Mouse (Mus musculus): Measurements from ENCODE around the gene Olfr177. TPM values are rescaled to one million over a fixed set of nuclear protein-coding genes. Genes with fewer than 3 reads are reported as not detected.

Olfr177 gene
- not detected in 2 replicates for polyA plus RNA-seq (2012; rRNA removed)

GRCm38 (mm10) chr16:58874668-58875067 lies at the start of gene Olfr177:
TSS of gene Olfr177 (minus strand) at chr16:58874768.

GRCm38 (mm10) chr16:58891963-58892362 lies 17.4 kb upstream of the Olfr177 start, which contains the start of gene Olfr178:
TSS of gene Olfr178 (minus strand) at chr16:58892063.

GRCm38 (mm10) chr16:58826732-58827319 lies 47.7 kb downstream of the Olfr177 start, which contains the start of gene Olfr175-ps1:
TSS of gene Olfr175-ps1 (minus strand) at chr16:58826782.

Other genes starting within 250 kb of the Olfr177 start
- not detected in 2 replicates for gene E330017A01Rik, start 236.0 kb downstream of the Olfr177 start, polyA plus RNA-seq (2012; rRNA removed)
- 157 and 174 TPM in 2 replicates for gene Cpox, start 204.5 kb downstream of the Olfr177 start, polyA plus RNA-seq (2012; rRNA removed)
- 0.14 and 0.16 TPM in 2 replicates for gene Gpr15, start 155.7 kb downstream of the Olfr177 start, polyA plus RNA-seq (2012; rRNA removed)
- 16.7 and 17.5 TPM in 2 replicates for gene Cldnd1, start 146.9 kb downstream of the Olfr177 start, polyA plus RNA-seq (2012; rRNA removed)
- gene Olfr172, start 111.6 kb downstream of the Olfr177 start, polyA plus RNA-seq (2012; rRNA removed), result not detected in 2 replicates
- gene Olfr173, start 74.5 kb downstream of the Olfr177 start, polyA plus RNA-seq (2012; rRNA removed), result not detected in 2 replicates
- not detected in 2 replicates for gene Olfr175-ps1, start 48.0 kb downstream of the Olfr177 start, polyA plus RNA-seq (2012; rRNA removed)
- not detected in 2 replicates for gene Olfr178, start 17.3 kb upstream of the Olfr177 start, polyA plus RNA-seq (2012; rRNA removed)
- gene Olfr181, start 54.0 kb upstream of the Olfr177 start, polyA plus RNA-seq (2012; rRNA removed), result not detected in 2 replicates
- gene Olfr180, start 54.6 kb upstream of the Olfr177 start, polyA plus RNA-seq (2012; rRNA removed), result not detected in 2 replicates
- not detected in 2 replicates for gene Olfr183, start 120.6 kb upstream of the Olfr177 start, polyA plus RNA-seq (2012; rRNA removed)
- gene Olfr186, start 155.5 kb upstream of the Olfr177 start, polyA plus RNA-seq (2012; rRNA removed), result not detected in 2 replicates
- gene Olfr187, start 165.0 kb upstream of the Olfr177 start, polyA plus RNA-seq (2012; rRNA removed), result not detected in 2 replicates
- gene Olfr190, start 203.2 kb upstream of the Olfr177 start, polyA plus RNA-seq (2012; rRNA removed), result not detected in 2 replicates
- gene Olfr191, start 215.1 kb upstream of the Olfr177 start, polyA plus RNA-seq (2012; rRNA removed), result not detected in 2 replicates
- not detected in 2 replicates for gene Olfr193, start 237.1 kb upstream of the Olfr177 start, polyA plus RNA-seq (2012; rRNA removed)
- not detected in 2 replicates for gene Olfr194, start 246.3 kb upstream of the Olfr177 start, polyA plus RNA-seq (2012; rRNA removed)